Mouse (Mus musculus) fibroblast of lung, adult 2 months (primary cell): Measurements from ENCODE around the gene 4930518I15Rik.
A peak's percentile ranks its signal among the peaks of the same experiment; 100 is the strongest.
"Not testable (repeated sequence)": the region's sequence is repeated elsewhere in the genome, so short reads cannot be mapped to it uniquely, and the experiment has no call there.

Experiments
- DNase-seq: peaks from one replicate; pipeline ENCODE4 v3.0.0-alpha.2; 2011; ENCODE audit warnings: low read depth

The 4930518I15Rik gene

GRCm38 (mm10) chr2:156842711-156843110 lies 15.0 kb downstream of the 4930518I15Rik start:
- no peak for DNase-seq

- peak; percentile 46 for DNase-seq
These were observed 15.7 kb downstream of the 4930518I15Rik start for GRCm38 (mm10) chr2:156841841-156842706.

GRCm38 (mm10) chr2:156841028-156841840 lies 16.5 kb downstream of the 4930518I15Rik start:
- DNase-seq: peak; percentile 28

GRCm38 (mm10) chr2:156840301-156841027 lies 17.3 kb downstream of the 4930518I15Rik start:
- no peak for DNase-seq

GRCm38 (mm10) chr2:156839319-156840191 lies 18.2 kb downstream of the 4930518I15Rik start, which contains the start of gene Tgif2:
TSS of gene Tgif2 (plus strand) at chr2:156840007.
- DNase-seq: no peak

GRCm38 (mm10) chr2:156838839-156839238 lies 18.9 kb downstream of the 4930518I15Rik start:
- DNase-seq: no peak

- no peak for DNase-seq
These were observed 23.4 kb downstream of the 4930518I15Rik start for GRCm38 (mm10) chr2:156834336-156834735.

- DNase-seq: not testable (repeated sequence)
These were observed 32.6 kb downstream of the 4930518I15Rik start for GRCm38 (mm10) chr2:156825128-156825527.

GRCm38 (mm10) chr2:156816116-156816515 lies 41.6 kb downstream of the 4930518I15Rik start:
- no peak for DNase-seq

- no peak for DNase-seq
These were observed 42.3 kb downstream of the 4930518I15Rik start for GRCm38 (mm10) chr2:156815412-156815811.

GRCm38 (mm10) chr2:156814893-156815292 lies 42.9 kb downstream of the 4930518I15Rik start:
- no peak for DNase-seq

GRCm38 (mm10) chr2:156814344-156814801 lies 43.4 kb downstream of the 4930518I15Rik start:
- DNase-seq: no peak

GRCm38 (mm10) chr2:156811556-156811955 lies 46.2 kb downstream of the 4930518I15Rik start:
- DNase-seq: no peak

- no peak for DNase-seq
These were observed 47.0 kb downstream of the 4930518I15Rik start for GRCm38 (mm10) chr2:156810716-156811115.

GRCm38 (mm10) chr2:156809579-156809978 lies 48.2 kb downstream of the 4930518I15Rik start:
- DNase-seq: peak; percentile 42

- DNase-seq: no peak
These were observed 50.9 kb downstream of the 4930518I15Rik start for GRCm38 (mm10) chr2:156806886-156807285.
